Comparison of ENCODE assay signal across 7 mouse cellular contexts in the genomic region with DNA sequence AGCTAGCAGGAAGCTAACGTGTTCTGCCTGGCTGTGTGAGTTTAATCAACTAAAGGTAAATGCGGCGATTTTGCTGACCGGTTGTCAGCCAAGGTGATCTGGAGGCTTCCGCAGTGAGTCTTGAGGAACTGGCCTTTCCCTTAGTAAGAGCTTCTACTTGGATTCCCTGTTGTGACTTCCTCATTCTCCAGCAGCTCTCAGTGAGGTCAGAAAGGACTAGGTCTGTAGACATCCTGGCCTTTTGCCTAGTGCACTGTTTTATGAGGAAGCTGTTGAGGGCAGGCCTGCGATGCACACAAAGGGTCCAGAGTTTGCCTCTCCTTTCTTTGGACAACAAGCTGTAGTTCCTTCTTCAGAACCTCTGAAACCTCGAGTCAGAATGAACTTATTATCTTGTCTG. TPM values are rescaled to one million over a fixed set of nuclear protein-coding genes. Genes with fewer than 3 reads are reported as not detected.
DNase-seq lines count a peak whose midpoint lies in the region; ATAC-seq and TF ChIP-seq lines count a peak whose summit lies in the region.

No protein-coding gene starts in this region.

- no peaks in the 10 kb centered on the region for H3K9me3 ChIP-seq in midbrain, embryonic 12.5 days
- no peaks in the 10 kb centered on the region for H3K9me3 ChIP-seq in midbrain, embryonic 16.5 days (replicated peaks; ENCODE audit: control insufficient read depth, low read length, poor library complexity, severe bottlenecking)
- H3K9me3 ChIP-seq in heart, embryonic 10.5 days, result no peaks in the 10 kb centered on the region
- H3K9me3 ChIP-seq in hindbrain, postnatal 0 days (ENCODE audit: low read length), result no peaks in the 10 kb centered on the region

- no peak overlapping the region for H3K4me2 ChIP-seq in midbrain, embryonic 12.5 days (replicated peaks)
- no peak overlapping the region for H3K4me2 ChIP-seq in midbrain, embryonic 16.5 days (ENCODE audit: low read length)
- H3K4me2 ChIP-seq in hindbrain, postnatal 0 days (ENCODE audit: low read depth, low read length), result 0 out of 2 replicates have a peak overlapping the region, but pooled peaks have one; percentile 95

- TF ChIP-seq CTCF in hindbrain, postnatal 0 days (IDR thresholded peaks at IDR 0.05; ENCODE audit: low read depth), result no peak

- no peak for ATAC-seq in midbrain, embryonic 12.5 days (ENCODE audit: low FRiP score, low read depth)
- no peak for ATAC-seq in midbrain, embryonic 16.5 days
- no peak for ATAC-seq in hindbrain, postnatal 0 days
- ATAC-seq in neutrophil, adult 5-6 weeks (ENCODE audit: extremely low read depth, insufficient number of reproducible peaks, low FRiP score, poor library complexity, severe bottlenecking), result peak; percentile 64

- no peak overlapping the region for H3K4me3 ChIP-seq in midbrain, embryonic 12.5 days
- H3K4me3 ChIP-seq in midbrain, embryonic 16.5 days (ENCODE audit: low read depth, low read length), result no peak overlapping the region
- no peak overlapping the region for H3K4me3 ChIP-seq in heart, embryonic 10.5 days
- H3K4me3 ChIP-seq in hindbrain, postnatal 0 days (ENCODE audit: low read length), result no peak overlapping the region

- H3K27ac ChIP-seq in midbrain, embryonic 12.5 days (replicated peaks), result 0 out of 2 replicates have a peak overlapping the region, but pooled peaks have one; percentile 32
- no peak overlapping the region for H3K27ac ChIP-seq in midbrain, embryonic 16.5 days (ENCODE audit: low read length)
- peak overlapping the region; percentile 67; the same call in 1 of the 2 replicates for H3K27ac ChIP-seq in heart, embryonic 10.5 days
- H3K27ac ChIP-seq in hindbrain, postnatal 0 days, result peak overlapping the region; percentile 45; the same call in 1 of the 2 replicates

- H3K27me3 ChIP-seq in midbrain, embryonic 12.5 days, result no peaks in the 10 kb centered on the region
- H3K27me3 ChIP-seq in midbrain, embryonic 16.5 days (ENCODE audit: control insufficient read depth, insufficient read depth, low read depth, low read length), result no peaks in the 10 kb centered on the region
- H3K27me3 ChIP-seq in heart, embryonic 10.5 days (ENCODE audit: insufficient read depth, poor library complexity, severe bottlenecking), result no peaks in the 10 kb centered on the region; the same call in 1 of the 2 replicates
- no peaks in the 10 kb centered on the region for H3K27me3 ChIP-seq in hindbrain, postnatal 0 days (ENCODE audit: insufficient read depth, low read length)

- no peak overlapping the region for H3K9ac ChIP-seq in midbrain, embryonic 12.5 days (replicated peaks)
- no peak overlapping the region for H3K9ac ChIP-seq in midbrain, embryonic 16.5 days (ENCODE audit: low read depth, low read length)
- no peak overlapping the region for H3K9ac ChIP-seq in hindbrain, postnatal 0 days (replicated peaks; ENCODE audit: low read length)

- H3K4me1 ChIP-seq in midbrain, embryonic 12.5 days, result peaks cover 31% of the 10 kb centered on the region
- peaks cover 33% of the 10 kb centered on the region for H3K4me1 ChIP-seq in midbrain, embryonic 16.5 days (ENCODE audit: control insufficient read depth, insufficient read depth, low read length)
- H3K4me1 ChIP-seq in heart, embryonic 10.5 days, result peaks cover 17% of the 10 kb centered on the region
- H3K4me1 ChIP-seq in hindbrain, postnatal 0 days (ENCODE audit: insufficient read depth, low read length), result peaks cover 5% of the 10 kb centered on the region; the same call in 1 of the 2 replicates

- no peak for DNase-seq in heart, embryonic 10.5 days (ENCODE audit: low spot score)
- no peak for DNase-seq in hindbrain, postnatal 0 days (ENCODE audit: low spot score)
- DNase-seq in left cerebral cortex, adult 8-10 months (ENCODE audit: low spot score in 2 of 2), result no peak
- no peak for DNase-seq in cerebellum, adult 11 months

- 81% methylated on average over 7 of the region's 7 CpGs for WGBS in midbrain, embryonic 12.5 days
- 79% methylated on average over 7 of the region's 7 CpGs for WGBS in midbrain, embryonic 16.5 days
- WGBS in heart, embryonic 10.5 days, result 72% methylated on average over 7 of the region's 7 CpGs
- WGBS in hindbrain, postnatal 0 days, result 60% methylated on average over 7 of the region's 7 CpGs

- peaks cover 2% of the 10 kb centered on the region for H3K36me3 ChIP-seq in midbrain, embryonic 12.5 days
- H3K36me3 ChIP-seq in midbrain, embryonic 16.5 days (ENCODE audit: control insufficient read depth, insufficient read depth, low read length), result no peaks in the 10 kb centered on the region
- peaks cover 3% of the 10 kb centered on the region for H3K36me3 ChIP-seq in heart, embryonic 10.5 days
- H3K36me3 ChIP-seq in hindbrain, postnatal 0 days (ENCODE audit: insufficient read depth, low read length), result peaks cover 2% of the 10 kb centered on the region; the same call in 1 of the 2 replicates

RNA-seq across cellular contexts. Expression of a gene that starts 3.2 kb away (rescaled TPM):
- 14.6 and 14.7 TPM in 2 replicates for polyA plus RNA-seq in midbrain, embryonic 12.5 days (2016; fragmentation: Nextera tagmentation; extraction: Ambion mirVana)
- 7.5 and 7.6 TPM in 2 replicates for polyA plus RNA-seq in midbrain, embryonic 16.5 days (2015; fragmentation: Nextera tagmentation; extraction: Ambion mirVana)
- polyA plus RNA-seq in heart, embryonic 10.5 days (2016; fragmentation: Nextera tagmentation; extraction: Ambion mirVana), result 7.8 and 17.0 TPM in 2 replicates
- total RNA-seq in hindbrain, postnatal 0 days (2014; rRNA removed), result 23.8 and 29.4 TPM in 2 replicates
- polyA plus RNA-seq in hindbrain, postnatal 0 days (2015; fragmentation: Nextera tagmentation; extraction: Ambion mirVana), result 6.3 and 7.7 TPM in 2 replicates
- total RNA-seq in neutrophil, adult 5-6 weeks (2017), result 60.0 and 64.5 TPM in 2 replicates
- 10 to 100 TPM; 13.1 to 18.8 (median 16.8) TPM for total RNA-seq in left cerebral cortex, adult 8-10 months (2022)

RNA-seq across cellular contexts. Expression of a gene that starts 16.5 kb away (rescaled TPM):
- 79.4 and 83.9 TPM in 2 replicates for polyA plus RNA-seq in midbrain, embryonic 12.5 days (2016; fragmentation: Nextera tagmentation; extraction: Ambion mirVana)
- 42.6 and 48.3 TPM in 2 replicates for polyA plus RNA-seq in midbrain, embryonic 16.5 days (2015; fragmentation: Nextera tagmentation; extraction: Ambion mirVana)
- polyA plus RNA-seq in heart, embryonic 10.5 days (2016; fragmentation: Nextera tagmentation; extraction: Ambion mirVana), result 53.1 and 77.4 TPM in 2 replicates
- total RNA-seq in hindbrain, postnatal 0 days (2014; rRNA removed), result 8.5 and 9.9 TPM in 2 replicates
- polyA plus RNA-seq in hindbrain, postnatal 0 days (2015; fragmentation: Nextera tagmentation; extraction: Ambion mirVana), result 43.7 and 48.6 TPM in 2 replicates
- 98.6 and 101 TPM in 2 replicates for total RNA-seq in neutrophil, adult 5-6 weeks (2017)
- total RNA-seq in left cerebral cortex, adult 8-10 months (2022), result 10 to 100 TPM; 30.0 to 36.1 (median 30.8) TPM

RNA-seq across cellular contexts. Expression of a gene that starts 45.3 kb away (rescaled TPM):
- polyA plus RNA-seq in midbrain, embryonic 12.5 days (2016; fragmentation: Nextera tagmentation; extraction: Ambion mirVana), result 57.5 and 58.3 TPM in 2 replicates
- polyA plus RNA-seq in midbrain, embryonic 16.5 days (2015; fragmentation: Nextera tagmentation; extraction: Ambion mirVana), result 38.9 and 41.4 TPM in 2 replicates
- 76.0 and 81.2 TPM in 2 replicates for polyA plus RNA-seq in heart, embryonic 10.5 days (2016; fragmentation: Nextera tagmentation; extraction: Ambion mirVana)
- total RNA-seq in hindbrain, postnatal 0 days (2014; rRNA removed), result 32.1 and 36.9 TPM in 2 replicates
- 65.0 and 67.6 TPM in 2 replicates for polyA plus RNA-seq in hindbrain, postnatal 0 days (2015; fragmentation: Nextera tagmentation; extraction: Ambion mirVana)
- 20.3 and 31.5 TPM in 2 replicates for total RNA-seq in neutrophil, adult 5-6 weeks (2017)
- total RNA-seq in left cerebral cortex, adult 8-10 months (2022), result 100 to 1,000 TPM in 1 of 4 experiments, 10 to 100 TPM in 3; 82.3 to 105 (median 88.4) TPM
